Mouse (Mus musculus) spleen, postnatal 10 days (tissue): ENCODE data around the gene Ier5.

Source experiments
- DNase-seq, 2 experiments: peaks; one replicate each; pipeline ENCODE4 v3.0.0; 2021 to 2022; ENCODE audit warnings: low spot score in 2 of 2

Gene Ier5

GRCm38 (mm10) chr1:155053296-155053695 is 46.1 kb downstream of the Ier5 start:
- no peak for DNase-seq

- DNase-seq: no peak
Measured at GRCm38 (mm10) chr1:155052761-155053166, 46.7 kb downstream of the Ier5 start.

GRCm38 (mm10) chr1:155052131-155052760 is 47.2 kb downstream of the Ier5 start:
- DNase-seq: no peak

GRCm38 (mm10) chr1:155051701-155052127 is 47.7 kb downstream of the Ier5 start:
- DNase-seq: no peak

- no peak for DNase-seq
Measured at GRCm38 (mm10) chr1:155050897-155051592, 48.4 kb downstream of the Ier5 start.

GRCm38 (mm10) chr1:155050174-155050573 is 49.3 kb downstream of the Ier5 start:
- DNase-seq: peak in 1 of 2 experiments; percentile 73

- peak; percentile 93 to 95 for DNase-seq
Measured at GRCm38 (mm10) chr1:155048947-155049346, 50.5 kb downstream of the Ier5 start.
